Mouse (Mus musculus) ES-CJ7 (cell line): ENCODE data around the gene 1700020L24Rik.

ENCODE experiments used
- DNase-seq: peaks from one replicate; pipeline ENCODE4 v3.0.0; 2011; ENCODE audit warnings: low read depth, low spot score

Gene 1700020L24Rik

DNA sequence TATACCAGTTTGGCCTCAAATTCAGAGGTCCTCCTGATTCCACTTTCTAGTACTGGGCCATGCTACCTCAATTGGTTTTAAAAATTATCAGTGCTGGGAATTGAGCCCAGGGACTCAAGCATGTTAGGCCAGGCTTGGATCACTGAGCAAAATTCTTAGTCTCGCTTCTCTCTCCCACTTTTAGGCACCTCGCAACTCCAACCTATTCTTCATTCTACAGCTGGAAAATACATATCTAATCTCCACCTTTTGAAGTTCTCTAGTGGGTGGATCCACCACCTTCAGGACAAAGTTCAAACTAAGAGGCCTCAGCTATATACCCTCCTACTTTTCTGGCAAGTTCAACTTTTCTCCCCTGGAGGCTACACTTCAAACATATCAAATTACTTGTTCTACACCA is 34.3 kb downstream of the 1700020L24Rik start:
- no peak for DNase-seq

DNA sequence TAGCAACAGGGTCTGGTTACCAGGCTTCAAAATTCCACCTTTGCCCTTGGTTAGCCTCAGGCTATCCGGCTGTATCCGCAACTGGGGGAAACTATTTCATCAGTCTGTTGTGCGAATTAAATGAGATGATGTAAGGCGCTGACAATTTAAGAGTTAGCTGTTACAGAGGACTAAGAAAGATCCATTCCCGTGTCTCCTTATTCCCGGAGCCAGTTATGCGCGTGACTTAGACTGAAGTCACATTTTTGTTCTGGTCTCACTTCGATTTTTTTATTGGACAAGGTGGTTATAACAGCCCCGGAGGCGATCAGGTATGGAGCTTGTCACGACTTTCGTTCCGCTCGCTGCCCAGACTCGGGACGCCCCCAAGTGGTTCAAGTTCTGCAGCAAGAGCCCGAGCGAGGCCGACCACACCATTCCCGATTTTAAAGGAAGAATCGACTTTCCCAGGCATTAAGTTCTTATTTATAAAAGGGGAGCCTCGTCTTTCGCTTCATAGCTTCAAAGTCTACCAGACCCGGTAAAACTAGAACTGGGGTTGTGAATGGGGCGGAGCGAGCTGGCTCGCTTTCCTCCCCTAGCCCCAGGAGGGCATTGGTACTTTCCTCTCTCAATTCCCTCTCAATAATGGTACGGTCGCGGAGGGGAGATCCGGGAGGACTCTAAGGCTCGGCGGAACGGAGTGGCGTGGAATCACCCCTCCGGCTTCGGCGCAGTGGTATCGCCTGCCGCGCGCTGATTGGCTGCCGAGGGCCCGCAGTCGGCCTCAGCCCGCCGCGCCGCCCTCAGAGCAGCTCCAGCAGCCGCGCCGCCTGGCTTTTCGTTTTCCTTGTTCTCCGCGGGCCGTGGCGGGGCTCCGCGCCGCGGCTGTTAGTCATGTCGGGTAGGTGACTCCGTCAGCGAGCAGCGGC is 35.1 kb downstream of the 1700020L24Rik start, which contains the start of gene Taf15:
TSS of gene Taf15 (plus strand) at position 763 of the 911 bp plus-strand sequence.
- DNase-seq: peak; percentile 99

DNA sequence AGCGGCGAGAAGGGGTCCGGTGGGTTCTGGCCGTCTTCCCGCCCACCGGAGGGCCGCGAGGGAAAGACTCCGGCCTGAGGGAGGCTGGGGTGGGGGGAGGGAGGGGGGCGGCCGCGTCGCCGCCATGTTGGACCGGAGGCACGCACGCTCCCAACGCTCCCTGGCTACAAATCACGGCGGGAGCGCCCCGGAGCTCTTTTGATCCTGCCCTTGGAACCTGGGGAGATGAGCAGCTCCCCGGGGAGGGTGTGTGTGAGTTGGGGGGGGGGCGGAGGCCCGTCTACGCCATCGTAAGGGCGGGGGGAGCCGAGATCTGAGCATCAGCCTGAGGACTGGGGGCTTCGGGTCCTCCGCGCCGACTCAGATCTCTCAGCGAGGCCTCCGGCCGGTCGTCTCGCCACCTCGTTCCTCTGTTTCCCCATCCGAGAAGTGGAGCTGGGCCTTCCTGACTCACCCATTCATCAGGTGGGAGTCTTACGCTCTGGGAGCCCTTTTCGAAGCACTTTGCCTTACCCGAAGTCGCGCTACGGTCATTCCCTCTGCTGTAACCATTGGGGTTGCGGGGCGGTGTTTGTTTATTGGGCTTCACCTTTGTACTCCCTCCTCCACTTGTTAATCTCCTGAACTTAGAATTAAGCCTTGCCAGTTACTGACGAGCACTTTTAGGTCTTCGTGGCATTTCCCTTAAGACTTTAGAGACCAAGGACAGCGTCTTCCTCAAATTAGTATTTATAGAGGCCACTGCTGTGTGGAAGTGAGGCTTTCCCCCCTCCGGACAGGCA is 35.9 kb downstream of the 1700020L24Rik start:
- peak; percentile 50 for DNase-seq
